Mouse (Mus musculus) left cerebral cortex, postnatal 25 days (tissue): ENCODE measurements around the gene Fbn1. TPM values are rescaled to one million over a fixed set of nuclear protein-coding genes. Genes with fewer than 3 reads are reported as not detected.

Source experiments
- DNase-seq, 2 experiments: peaks; one replicate each; pipeline ENCODE4 v3.0.0; 2022; ENCODE audit warnings: low spot score in 2 of 2, mixed read lengths in 1 of 2
- intact Hi-C: fragments of 180-260 bp; cut with DNase I; formaldehyde crosslinking; loops from one replicate; pipeline ENCODE4 v1.15.1; 2025
- total RNA-seq, 2 experiments: library from RNA; stranded (reverse); gene quantifications; 2 replicates each; pipeline ENCODE4 v1.2.3; 2021

The Fbn1 gene
- total RNA-seq, 2 experiments from 2014 or later, result 4.7 to 5.4 TPM

- DNase-seq, result no peak
- intact Hi-C loops, result no loop called here
Observed at GRCm38 (mm10) chr2:125356486-125356885, 151.3 kb downstream of the Fbn1 start.

GRCm38 (mm10) chr2:125356068-125356467, 151.7 kb downstream of the Fbn1 start:
- DNase-seq, result no peak
- intact Hi-C loops, result no loop called here

GRCm38 (mm10) chr2:125355216-125355971, 152.4 kb downstream of the Fbn1 start:
- DNase-seq, result no peak
- intact Hi-C loops, result no loop called here

GRCm38 (mm10) chr2:125354587-125354986, 153.2 kb downstream of the Fbn1 start:
- intact Hi-C loops, result no loop called here
- DNase-seq, result no peak

- intact Hi-C loops, result no loop called here
- DNase-seq, result no peak
Observed at GRCm38 (mm10) chr2:125349144-125349543, 158.6 kb downstream of the Fbn1 start.

- no peak for DNase-seq
- intact Hi-C loops, result no loop called here
Observed at GRCm38 (mm10) chr2:125342181-125342950, 165.4 kb downstream of the Fbn1 start.

- intact Hi-C loops, result no loop called here
- no peak for DNase-seq
Observed at GRCm38 (mm10) chr2:125340381-125340780, 167.4 kb downstream of the Fbn1 start.

- DNase-seq, result no peak
- intact Hi-C loops, result loop anchor here (5.0 kb wide), 1 partner anchor 265 kb away; no protein-coding TSS in a partner anchor
Observed at GRCm38 (mm10) chr2:125337239-125337638, 170.6 kb downstream of the Fbn1 start.

- intact Hi-C loops, result loop anchor here (5.0 kb wide), 1 partner anchor 267 kb away; no protein-coding TSS in a partner anchor
- DNase-seq, result no peak
Observed at GRCm38 (mm10) chr2:125335206-125335605, 172.6 kb downstream of the Fbn1 start.

GRCm38 (mm10) chr2:125334163-125334562, 173.6 kb downstream of the Fbn1 start:
- DNase-seq, result no peak
- intact Hi-C loops, result no loop called here

- DNase-seq, result no peak
- intact Hi-C loops, result no loop called here
Observed at GRCm38 (mm10) chr2:125331581-125331980, 176.2 kb downstream of the Fbn1 start.

- no peak for DNase-seq
- intact Hi-C loops, result no loop called here
Observed at GRCm38 (mm10) chr2:125330506-125330905, 177.3 kb downstream of the Fbn1 start.

GRCm38 (mm10) chr2:125325125-125325855, 182.5 kb downstream of the Fbn1 start:
- intact Hi-C loops, result no loop called here
- DNase-seq, result no peak

GRCm38 (mm10) chr2:125324455-125324854, 183.3 kb downstream of the Fbn1 start:
- intact Hi-C loops, result no loop called here
- no peak for DNase-seq

GRCm38 (mm10) chr2:125323347-125323746, 184.4 kb downstream of the Fbn1 start:
- intact Hi-C loops, result no loop called here
- DNase-seq, result no peak

GRCm38 (mm10) chr2:125322581-125322980, 185.2 kb downstream of the Fbn1 start:
- intact Hi-C loops, result no loop called here
- DNase-seq, result no peak

- peak in 1 of 2 experiments; percentile 8 for DNase-seq
- intact Hi-C loops, result no loop called here
Observed at GRCm38 (mm10) chr2:125321071-125321470, 186.7 kb downstream of the Fbn1 start.

GRCm38 (mm10) chr2:125319651-125320050, 188.1 kb downstream of the Fbn1 start:
- intact Hi-C loops, result no loop called here
- DNase-seq, result no peak

GRCm38 (mm10) chr2:125318371-125319061, 189.3 kb downstream of the Fbn1 start:
- intact Hi-C loops, result no loop called here

GRCm38 (mm10) chr2:125315203-125315602, 192.6 kb downstream of the Fbn1 start:
- no peak for DNase-seq
- intact Hi-C loops, result no loop called here

More at GRCm38 (mm10) chr2:125318371-125319061, 189.3 kb downstream of the Fbn1 start:
- no peak for DNase-seq
